Comparison of ENCODE assay signal across 10 mouse cellular contexts in genomic region chr14:29267233-29267874, GRCm38 (mm10).
DNase-seq lines count a peak whose midpoint lies in the region; ATAC-seq and TF ChIP-seq lines count a peak whose summit lies in the region.
"Had no signal": no experiment of that assay in that cellular context is flagged by ENCODE, and none has a peak within 500 bp of the region (broad histone marks: within the 10 kb centered on the region; RNA-seq: fewer than 3 reads in every experiment).

No protein-coding gene starts in this region.

- ATAC-seq in embryonic facial prominence, embryonic 11.5 days (replicated peaks; ENCODE audit: insufficient number of reproducible peaks, low FRiP score, low TSS enrichment, low read depth): no peak
- peak; percentile 72 for ATAC-seq in limb, embryonic 15.5 days (ENCODE audit: insufficient number of reproducible peaks, low FRiP score, low TSS enrichment, low read depth)

- H3K27ac ChIP-seq in ES-E14 (ENCODE audit: insufficient read depth, low read depth, low read length, poor library complexity, severe bottlenecking): no peak overlapping the region
- no peak overlapping the region for H3K27ac ChIP-seq in embryonic facial prominence, embryonic 11.5 days (replicated peaks; ENCODE audit: low read depth, low read length)
- no peak overlapping the region; the same call in 1 of the 2 replicates for H3K27ac ChIP-seq in limb, embryonic 15.5 days
- no peak overlapping the region for H3K27ac ChIP-seq in heart, embryonic 10.5 days
- H3K27ac ChIP-seq in thymus, adult 2 months (ENCODE audit: control insufficient read depth, insufficient read depth, low read length): no peak overlapping the region
- H3K27ac ChIP-seq: heart, embryonic 15.5 days; midbrain, embryonic 12.5 days had no signal

- no peak for TF ChIP-seq CTCF in thymus, adult 2 months (IDR thresholded peaks at IDR 0.05; ENCODE audit: borderline replicate concordance, control insufficient read depth, extremely low read depth, insufficient read depth, low read length, poor library complexity)

- peak; percentile 12 to 31 for DNase-seq in heart, postnatal 10 days
- DNase-seq in heart, adult 18-20 months: no peak
- DNase-seq in ES-E14 (ENCODE audit: low read depth, low spot score): peak; percentile 19
- DNase-seq in embryonic facial prominence, embryonic 11.5 days (ENCODE audit: low spot score): peak; percentile 45
- DNase-seq in spleen, adult 12 weeks (ENCODE audit: low spot score): no peak
- no peak for DNase-seq in heart, embryonic 10.5 days (ENCODE audit: low spot score)
- DNase-seq in thymus, adult 2 months: no peak

- H3K9ac ChIP-seq in ES-E14 (ENCODE audit: insufficient read depth, low read depth, low read length, poor library complexity, severe bottlenecking): no peak overlapping the region
- H3K9ac ChIP-seq in embryonic facial prominence, embryonic 11.5 days (replicated peaks; ENCODE audit: low read length): no peak overlapping the region
- H3K9ac ChIP-seq in limb, embryonic 15.5 days: no peak overlapping the region
- H3K9ac ChIP-seq: heart, embryonic 15.5 days; midbrain, embryonic 12.5 days had no signal

- no peak overlapping the region for H3K4me3 ChIP-seq in ES-E14 (ENCODE audit: insufficient read depth in 1 of 2, low read depth in 1 of 2, low read length in 2 of 2, poor library complexity in 1 of 2, severe bottlenecking in 1 of 2)
- H3K4me3 ChIP-seq in embryonic facial prominence, embryonic 11.5 days (ENCODE audit: low read depth, low read length): no peak overlapping the region
- no peak overlapping the region for H3K4me3 ChIP-seq in limb, embryonic 15.5 days
- no peak overlapping the region for H3K4me3 ChIP-seq in heart, embryonic 10.5 days
- H3K4me3 ChIP-seq in thymus, adult 2 months (ENCODE audit: control insufficient read depth, insufficient read depth, low read length): no peak overlapping the region
- H3K4me3 ChIP-seq: heart, embryonic 15.5 days; midbrain, embryonic 12.5 days had no signal

- H3K4me1 ChIP-seq in ES-E14 (ENCODE audit: control insufficient read depth in 2 of 2, insufficient read depth in 2 of 2, low read length in 2 of 2, poor library complexity in 1 of 2): peaks cover 9 to 14% of the 10 kb centered on the region in 2 experiments; a peak in 3 of 4 replicates
- no peaks in the 10 kb centered on the region for H3K4me1 ChIP-seq in embryonic facial prominence, embryonic 11.5 days (ENCODE audit: control insufficient read depth, insufficient read depth, low read length)
- peaks cover 14% of the 10 kb centered on the region for H3K4me1 ChIP-seq in limb, embryonic 15.5 days
- peaks cover 28% of the 10 kb centered on the region for H3K4me1 ChIP-seq in heart, embryonic 10.5 days
- H3K4me1 ChIP-seq in thymus, adult 2 months (replicated peaks; ENCODE audit: control insufficient read depth, insufficient read depth, low read length): no peaks in the 10 kb centered on the region
- H3K4me1 ChIP-seq: heart, embryonic 15.5 days had no signal

- WGBS in embryonic facial prominence, embryonic 11.5 days: 48% methylated on average over 5 of the region's 5 CpGs
- 44% methylated on average over 5 of the region's 5 CpGs for WGBS in limb, embryonic 15.5 days
- 46% methylated on average over 5 of the region's 5 CpGs for WGBS in heart, embryonic 10.5 days
- 61% methylated on average over 5 of the region's 5 CpGs for WGBS in thymus, adult 2 months

- H3K4me2 ChIP-seq in embryonic facial prominence, embryonic 11.5 days (ENCODE audit: low read depth, low read length): no peak overlapping the region
- no peak overlapping the region for H3K4me2 ChIP-seq in limb, embryonic 15.5 days
- H3K4me2 ChIP-seq: heart, embryonic 15.5 days; midbrain, embryonic 12.5 days had no signal

- no peaks in the 10 kb centered on the region for H3K36me3 ChIP-seq in ES-E14 (ENCODE audit: control insufficient read depth, insufficient read depth, low read length, poor library complexity, severe bottlenecking)
- H3K36me3 ChIP-seq in embryonic facial prominence, embryonic 11.5 days (replicated peaks; ENCODE audit: control insufficient read depth, insufficient read depth, low read depth, low read length): no peaks in the 10 kb centered on the region
- no peaks in the 10 kb centered on the region for H3K36me3 ChIP-seq in limb, embryonic 15.5 days
- H3K36me3 ChIP-seq in heart, embryonic 10.5 days: no peaks in the 10 kb centered on the region
- no peaks in the 10 kb centered on the region for H3K36me3 ChIP-seq in thymus, adult 2 months (ENCODE audit: control insufficient read depth, insufficient read depth, low read length)
- H3K36me3 ChIP-seq: heart, embryonic 15.5 days; midbrain, embryonic 12.5 days had no signal

- TF ChIP-seq POLR2A in thymus, adult 2 months (IDR thresholded peaks at IDR 0.05; ENCODE audit: control insufficient read depth, extremely low read depth, insufficient read depth, low read length, poor library complexity): no peak

- intact Hi-C loops in heart, postnatal 10 days (cut with DNase I): no loop called here

- H3K9me3 ChIP-seq in ES-E14 (ENCODE audit: control insufficient read depth, insufficient read depth, low read depth, low read length): no peaks in the 10 kb centered on the region
- H3K9me3 ChIP-seq in embryonic facial prominence, embryonic 11.5 days (replicated peaks; ENCODE audit: control insufficient read depth, low read length): no peaks in the 10 kb centered on the region
- H3K9me3 ChIP-seq in limb, embryonic 15.5 days: no peaks in the 10 kb centered on the region
- H3K9me3 ChIP-seq in heart, embryonic 10.5 days: no peaks in the 10 kb centered on the region
- H3K9me3 ChIP-seq: heart, embryonic 15.5 days; midbrain, embryonic 12.5 days had no signal

- in situ Hi-C loops in ES-E14 (cut with MboI; ENCODE audit: low sequenced_read_pairs in 2 of 2, unreplicated experiment in 2 of 2): no loop called here

- H3K27me3 ChIP-seq in embryonic facial prominence, embryonic 11.5 days (ENCODE audit: control insufficient read depth, insufficient read depth, low read length): no peaks in the 10 kb centered on the region
- H3K27me3 ChIP-seq in limb, embryonic 15.5 days: no peaks in the 10 kb centered on the region
- no peaks in the 10 kb centered on the region for H3K27me3 ChIP-seq in heart, embryonic 10.5 days (ENCODE audit: insufficient read depth, poor library complexity, severe bottlenecking)
- H3K27me3 ChIP-seq in thymus, adult 2 months (ENCODE audit: control insufficient read depth, insufficient read depth, low read length): no peaks in the 10 kb centered on the region
- H3K27me3 ChIP-seq: heart, embryonic 15.5 days; midbrain, embryonic 12.5 days had no signal

TF ChIP-seq in ES-E14, 5 proteins besides CTCF, POLR2A, EP300 and RAD21:
- TF ChIP-seq MAFK (IDR thresholded peaks at IDR 0.05; ENCODE audit: insufficient read depth, low read depth, low read length): no peak
- no peak for TF ChIP-seq CHD2 (IDR thresholded peaks at IDR 0.05; ENCODE audit: low read depth, low read length)
- no peak for TF ChIP-seq ZNF384 (IDR thresholded peaks at IDR 0.05; ENCODE audit: low read depth, low read length)
- TF ChIP-seq HCFC1 (IDR thresholded peaks at IDR 0.05; ENCODE audit: borderline replicate concordance, insufficient read depth, low read length): no peak
- TF ChIP-seq ZC3H11A (IDR thresholded peaks at IDR 0.05; ENCODE audit: borderline replicate concordance, low read depth, low read length): no peak

Comparison
In these comparisons a context has a peak if more than half of its experiments do, and no peak if none do; other contexts are left out.
1. DNase-seq: peak in heart, postnatal 10 days (2 of 2), ES-E14 (single experiment) and embryonic facial prominence, embryonic 11.5 days (single experiment); none in heart, adult 18-20 months (0 of 2), spleen, adult 12 weeks (single experiment), heart, embryonic 10.5 days (single experiment) and thymus, adult 2 months (single experiment).